Mouse (Mus musculus) limb, embryonic 14.5 days (tissue): Measurements from ENCODE around the gene Asb16. TPM values are rescaled to one million over a fixed set of nuclear protein-coding genes. Genes with fewer than 3 reads are reported as not detected.

Source experiments
- ATAC-seq: fragments of 200-750 bp; cut with Nextera tagmentation; 2 replicates; pipeline ENCODE4 v1.8.0; 2017; ENCODE audit warnings: low read depth, moderate number of reproducible peaks, moderate TSS enrichment; ENCODE audit not compliant: low FRiP score
- DNase-seq: peaks from one replicate; pipeline ENCODE4 v3.0.0-alpha.2; 2015; ENCODE audit warnings: low spot score
- H3K27ac ChIP-seq: fragments of 300-500 bp; sonication (generic); replicated peaks from 2 replicates; pipeline ENCODE4 v1.5.1; 2014; ENCODE audit warnings: low read depth, mild to moderate bottlenecking, low read length, moderate library complexity, mixed read lengths
- H3K27me3 ChIP-seq: fragments of 300-500 bp; sonication (generic); 2 replicates; pipeline ENCODE4 v1.6.1; 2014; ENCODE audit warnings: low read length, mixed read lengths; ENCODE audit not compliant: control insufficient read depth, insufficient read depth
- H3K36me3 ChIP-seq: fragments of 300-500 bp; sonication (generic); 2 replicates; pipeline ENCODE4 v1.6.1; 2014; ENCODE audit warnings: mild to moderate bottlenecking, low read length, moderate library complexity, mixed read lengths; ENCODE audit not compliant: control insufficient read depth, insufficient read depth
- H3K4me1 ChIP-seq: fragments of 300-500 bp; sonication (generic); 2 replicates; pipeline ENCODE4 v1.6.1; 2014; ENCODE audit warnings: antibody characterized with exemption, low read length, mixed read lengths; ENCODE audit not compliant: control insufficient read depth, insufficient read depth
- H3K4me2 ChIP-seq: fragments of 300-500 bp; sonication (generic); replicated peaks from 2 replicates; pipeline ENCODE4 v1.6.1; 2014; ENCODE audit warnings: low read depth, mild to moderate bottlenecking, low read length, moderate library complexity; ENCODE audit not compliant: severe bottlenecking
- H3K4me3 ChIP-seq: fragments of 300-500 bp; sonication (generic); replicated peaks from 2 replicates; pipeline ENCODE4 v1.5.1; 2014; ENCODE audit warnings: low read length
- H3K9ac ChIP-seq: fragments of 300-500 bp; sonication (generic); 2 replicates; pipeline ENCODE4 v1.6.1; 2014; ENCODE audit warnings: mild to moderate bottlenecking, low read depth, low read length, moderate library complexity; ENCODE audit not compliant: severe bottlenecking
- H3K9me3 ChIP-seq: fragments of 300-500 bp; sonication (generic); 2 replicates; pipeline ENCODE4 v1.6.1; 2016; ENCODE audit warnings: low read length; ENCODE audit not compliant: control insufficient read depth
- POLR2A ChIP-seq: fragments of 200-500 bp; IDR thresholded peaks from 2 replicates; pipeline ENCODE4 v1.8.0; 2012; ENCODE audit warnings: inconsistent platforms, mild to moderate bottlenecking, moderate library complexity, borderline replicate concordance; ENCODE audit not compliant: insufficient read depth, insufficient read length; ENCODE audit errors: extremely low read depth
- WGBS: fragments of 180-500 bp; shearing (Covaris S2); extraction: QIAGEN DNeasy Blood & Tissue Kit; methylation state at CpG from one replicate; pipeline ENCODE4 v1.1.7; 2014; 5-methylcytosine and 5-hydroxymethylcytosine counted together
- polyA plus RNA-seq, 2 experiments: library from polyadenylated mRNA; depleted of rRNA in 1 of 2; stranded (reverse) in 1 of 2; unstranded in 1 of 2; fragments of >200 nt; fragmentation: Nextera tagmentation in 1 of 2; extraction: Ambion mirVana in 1 of 2; gene quantifications; 2 replicates each; pipeline versions ENCODE4 v1.2.1 to v1.2.3; 2012 to 2014

Asb16 gene
- polyA plus RNA-seq, 2 experiments, result 0.25 to 2.2 TPM

DNA sequence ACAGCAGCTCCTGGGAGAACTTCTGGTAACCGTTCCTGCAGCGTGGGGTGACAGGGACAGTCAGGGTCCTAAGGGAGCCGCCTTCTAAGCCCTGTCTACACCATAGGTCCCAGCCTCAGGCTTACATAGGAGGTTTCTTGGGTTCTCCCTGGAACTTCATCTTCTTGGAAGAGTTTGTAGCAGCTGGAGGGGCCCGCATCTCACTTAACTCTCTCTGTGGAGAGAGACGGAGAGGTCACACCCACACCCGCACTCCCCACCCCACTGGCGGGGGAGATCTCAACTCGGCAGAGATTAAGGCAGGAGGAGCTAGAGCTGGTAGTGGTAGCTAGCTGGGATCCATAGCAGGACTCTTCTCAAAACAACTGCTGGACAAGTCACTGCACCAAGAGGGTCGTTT is 39.6 kb downstream of the Asb16 start:
- DNase-seq, result no peak
- no peak overlapping the region for H3K4me3 ChIP-seq
- no peak overlapping the region for H3K9ac ChIP-seq

DNA sequence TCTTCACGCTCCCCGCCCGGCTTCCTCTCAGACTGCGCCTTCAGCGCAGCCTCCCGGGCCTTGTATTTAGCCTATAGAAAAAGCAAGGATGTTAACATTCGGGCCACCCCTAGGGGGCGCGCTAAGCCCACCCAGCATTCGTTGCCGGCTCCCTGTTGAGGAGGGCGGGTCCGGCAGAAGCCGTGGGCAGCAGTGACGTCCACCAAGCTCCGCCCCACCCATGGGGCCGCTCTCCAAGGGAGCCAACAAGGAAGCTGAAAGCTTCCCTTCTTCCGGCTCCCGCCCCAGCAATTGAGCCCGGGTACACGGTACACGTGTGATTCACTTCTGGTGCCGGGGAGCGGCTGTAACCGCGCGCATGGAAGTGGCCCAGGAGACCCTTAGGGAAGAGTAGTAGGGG is 40.4 kb downstream of the Asb16 start:
- Histone ChIP-seq H3K9ac (peak overlapping the region; percentile 3; the same call in 1 of the 2 replicates), H3K27ac (no peak overlapping the region), H3K4me2 (peak overlapping the region; percentile 48), H3K27me3 (no peaks in the 10 kb centered on the region), H3K4me1 (peaks cover 12% of the 10 kb centered on the region), H3K36me3 (peaks cover 75% of the 10 kb centered on the region), H3K4me3 (peak overlapping the region; percentile 31), H3K9me3 (no peaks in the 10 kb centered on the region)
- 0% methylated on average over 26 of the region's 27 CpGs for WGBS
- 0 out of 2 replicates have a peak, but pooled peaks have one; percentile 28 for TF ChIP-seq POLR2A
- DNase-seq (peak; percentile 98), ATAC-seq (peak; percentile 91)

More for the DNA sequence above, 39.6 kb downstream of the Asb16 start:
- 86% methylated on average over 9 of the region's 9 CpGs for WGBS
- Histone ChIP-seq H3K9me3 (no peaks in the 10 kb centered on the region), H3K27ac (no peak overlapping the region), H3K4me2 (no peak overlapping the region), H3K4me1 (peaks cover 12% of the 10 kb centered on the region), H3K27me3 (no peaks in the 10 kb centered on the region), H3K36me3 (peaks cover 66% of the 10 kb centered on the region)
- no peak for TF ChIP-seq POLR2A
- no peak for ATAC-seq

- DNase-seq (no peak), ATAC-seq (no peak)
- Histone ChIP-seq H3K4me3 (peak overlapping the region; percentile 31; the same call in 1 of the 2 replicates), H3K27me3 (no peaks in the 10 kb centered on the region), H3K27ac (0 out of 2 replicates have a peak overlapping the region, but pooled peaks have one; percentile 19), H3K4me1 (peaks cover 12% of the 10 kb centered on the region), H3K4me2 (peak overlapping the region; percentile 48), H3K36me3 (peaks cover 86% of the 10 kb centered on the region), H3K9me3 (no peaks in the 10 kb centered on the region), H3K9ac (no peak overlapping the region)
- no peak for TF ChIP-seq POLR2A
- WGBS, result 87% methylated on average over 22 of the region's 22 CpGs
Measured at GRCm38 (mm10) chr11:102309821-102310617, 41.5 kb downstream of the Asb16 start.

- 51% methylated on average over 26 of the region's 38 CpGs for WGBS
- ATAC-seq (no peak), DNase-seq (no peak)
- H3K27ac ChIP-seq, result no peak overlapping the region
- no peaks in the 10 kb centered on the region for H3K27me3 ChIP-seq
- no peak overlapping the region for H3K4me2 ChIP-seq
- H3K9ac ChIP-seq, result peak overlapping the region; percentile 31
- peaks cover 84% of the 10 kb centered on the region for H3K36me3 ChIP-seq
- peaks cover 17% of the 10 kb centered on the region for H3K4me1 ChIP-seq
- no peak overlapping the region for H3K4me3 ChIP-seq
- no peak for TF ChIP-seq POLR2A
- no peaks in the 10 kb centered on the region for H3K9me3 ChIP-seq
Measured at GRCm38 (mm10) chr11:102310768-102311695, 42.5 kb downstream of the Asb16 start.

GRCm38 (mm10) chr11:102311966-102312365 is 43.4 kb downstream of the Asb16 start:
- no peak overlapping the region for H3K9ac ChIP-seq
- no peak for TF ChIP-seq POLR2A
- peaks cover 75% of the 10 kb centered on the region for H3K36me3 ChIP-seq
- ATAC-seq, result no peak
- no peak for DNase-seq
- H3K4me2 ChIP-seq, result no peak overlapping the region
- no peak overlapping the region for H3K4me3 ChIP-seq
- no peaks in the 10 kb centered on the region for H3K9me3 ChIP-seq
- H3K27ac ChIP-seq, result no peak overlapping the region
- H3K27me3 ChIP-seq, result no peaks in the 10 kb centered on the region
- peaks cover 21% of the 10 kb centered on the region for H3K4me1 ChIP-seq
- 83% methylated on average over 4 of the region's 4 CpGs for WGBS
